Mouse (Mus musculus): ENCODE results near the gene Slc25a19.

- TF ChIP-seq CTCF (conservative IDR thresholded peaks at IDR 0.05; ENCODE audit: insufficient read depth, insufficient read length, low read depth, low read length) (no peak), POLR2A (IDR thresholded peaks at IDR 0.05; ENCODE audit: low read depth, low read length) (no peak)
Observed at GRCm38 (mm10) chr11:115614346-115615107, 13.6 kb downstream of the Slc25a19 start.

Measured in kidney, adult 2 months (tissue).